Mouse (Mus musculus) adrenal gland, postnatal 36 days (tissue): Measurements from ENCODE around the gene Pars2. TPM values are rescaled to one million over a fixed set of nuclear protein-coding genes. Genes with fewer than 3 reads are reported as not detected.
A peak's percentile ranks its signal among the peaks of the same experiment; 100 is the strongest.

ENCODE experiments used
- DNase-seq, 2 experiments: peaks; one replicate each; pipeline ENCODE4 v3.0.0; 2021; ENCODE audit warnings: mixed read lengths in 1 of 2
- long read RNA-seq, 2 experiments: library from polyadenylated mRNA; stranded (forward); transcript quantifications; one replicate each; pipeline ENCODE4 v2.0.0; 2021; ENCODE audit warnings: borderline sequencing depth in 2 of 2
- total RNA-seq, 2 experiments: library from RNA; stranded (reverse); gene quantifications; 2 replicates each; pipeline ENCODE4 v1.2.3; 2021

The Pars2 gene
- 1 to 10 TPM; 3.9 to 5.7 TPM for total RNA-seq
- long read RNA-seq, experiment 1, transcript Pars2-201 (2 exons, 2,191 nt), result major isoform, 11 of 14 reads
- long read RNA-seq, experiment 1, partial matches to known transcripts, result 0 of 14 reads
- long read RNA-seq, experiment 1, other reads (novel, unspliced or antisense), result 2 of 14 reads
- long read RNA-seq, experiment 2, partial matches to known transcripts, result 0 of 3 reads
- long read RNA-seq, experiment 2, other reads (novel, unspliced or antisense), result 1 of 3 reads

GRCm38 (mm10) chr4:106650833-106651527 is at the start of gene Pars2:
Gene Pars2, plus strand, starts transcription at chr4:106651069.
- DNase-seq, result peak; percentile 98

GRCm38 (mm10) chr4:106606639-106607554 is 44.0 kb upstream of the Pars2 start:
- no peak for DNase-seq

- no peak for DNase-seq
These were observed 43.0 kb upstream of the Pars2 start for GRCm38 (mm10) chr4:106607905-106608304.

GRCm38 (mm10) chr4:106613105-106613504 is 37.8 kb upstream of the Pars2 start:
- DNase-seq, result no peak

GRCm38 (mm10) chr4:106613560-106613959 is 37.3 kb upstream of the Pars2 start:
- DNase-seq, result peak; percentile 66 to 69

- DNase-seq, result peak; percentile 66 to 70
These were observed 36.6 kb upstream of the Pars2 start for GRCm38 (mm10) chr4:106614180-106614797.

GRCm38 (mm10) chr4:106614881-106615280 is 36.0 kb upstream of the Pars2 start:
- no peak for DNase-seq

- DNase-seq, result no peak
These were observed 35.2 kb upstream of the Pars2 start for GRCm38 (mm10) chr4:106615637-106616036.

- DNase-seq, result peak; percentile 11 to 17
These were observed 33.8 kb upstream of the Pars2 start, which contains the start of gene Lexm for GRCm38 (mm10) chr4:106617056-106617455. Gene Lexm, minus strand, starts transcription at chr4:106617241.

GRCm38 (mm10) chr4:106618898-106619297 is 32.0 kb upstream of the Pars2 start:
- no peak for DNase-seq

GRCm38 (mm10) chr4:106621428-106621827 is 29.4 kb upstream of the Pars2 start:
- no peak for DNase-seq

GRCm38 (mm10) chr4:106622030-106622493 is 28.8 kb upstream of the Pars2 start, which contains the start of gene Ttc22:
Gene Ttc22, plus strand, starts transcription at chr4:106622432.
- DNase-seq, result peak; percentile 32 to 59

GRCm38 (mm10) chr4:106622712-106623111 is 28.2 kb upstream of the Pars2 start:
- DNase-seq, result no peak

- DNase-seq, result no peak
These were observed 26.6 kb upstream of the Pars2 start for GRCm38 (mm10) chr4:106624271-106624670.

- DNase-seq, result peak; percentile 27 to 38
These were observed 23.1 kb upstream of the Pars2 start for GRCm38 (mm10) chr4:106627809-106628208.

GRCm38 (mm10) chr4:106628650-106629360 is 22.1 kb upstream of the Pars2 start:
- DNase-seq, result no peak

GRCm38 (mm10) chr4:106629374-106629773 is 21.5 kb upstream of the Pars2 start:
- no peak for DNase-seq

GRCm38 (mm10) chr4:106630333-106631220 is 20.3 kb upstream of the Pars2 start:
- peak; percentile 53 to 56 for DNase-seq

- DNase-seq, result no peak
These were observed 18.6 kb upstream of the Pars2 start for GRCm38 (mm10) chr4:106632313-106632712.
